Mouse (Mus musculus) bone marrow macrophage, adult 2 months (primary cell): ENCODE measurements around the gene Apbb2.

Experiments used
- CTCF ChIP-seq: IDR thresholded peaks from 2 replicates; pipeline ENCODE4 v1.5.1; 2012; ENCODE audit warnings: low read depth, mild to moderate bottlenecking, low read length, moderate library complexity
- POLR2A ChIP-seq: IDR thresholded peaks from 2 replicates; pipeline ENCODE4 v1.6.1; 2012; ENCODE audit warnings: mild to moderate bottlenecking, low read depth, low read length, borderline replicate concordance

- TF ChIP-seq POLR2A: no peak
- no peak for TF ChIP-seq CTCF
These were observed 115.6 kb downstream of the Apbb2 start for GRCm38 (mm10) chr5:66503033-66503432.
